In the genomic region with DNA sequence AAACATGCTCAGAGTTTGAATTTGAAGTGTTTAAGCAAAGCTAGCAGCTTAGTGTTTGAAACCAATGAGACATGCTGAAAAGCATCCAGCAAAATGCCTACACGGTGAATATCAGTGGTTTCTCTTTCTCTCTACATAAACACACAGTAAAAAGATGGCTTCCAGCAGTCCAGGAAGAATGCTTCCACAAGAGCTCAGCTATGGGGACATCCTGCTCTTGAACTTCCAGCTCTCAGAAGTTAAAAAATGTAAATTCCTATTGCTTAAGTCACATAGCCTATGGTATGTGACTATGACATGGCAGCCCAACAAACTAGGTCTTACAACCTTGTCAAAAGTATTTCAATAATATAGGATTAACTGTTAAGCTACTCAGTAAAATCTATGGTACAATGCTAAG, we compare ENCODE assay signal across 23 mouse cellular contexts.
DNase-seq lines count a peak whose midpoint lies in the region; ATAC-seq and TF ChIP-seq lines count a peak whose summit lies in the region.
"Had no signal": no experiment of that assay in that cellular context is flagged by ENCODE, and none has a peak within 500 bp of the region (broad histone marks: within the 10 kb centered on the region; RNA-seq: fewer than 3 reads in every experiment).

No protein-coding gene starts in this region.

- no peak overlapping the region for H3K4me2 ChIP-seq in lung, postnatal 0 days (replicated peaks; ENCODE audit: low read depth, low read length)
- H3K4me2 ChIP-seq: forebrain, embryonic 15.5 days; hindbrain, embryonic 14.5 days; limb, embryonic 12.5 days; midbrain, embryonic 13.5 days had no signal

- no peak overlapping the region for H3K9ac ChIP-seq in lung, postnatal 0 days (replicated peaks; ENCODE audit: low read depth)
- H3K9ac ChIP-seq: forebrain, embryonic 15.5 days; hindbrain, embryonic 14.5 days; limb, embryonic 12.5 days; midbrain, embryonic 13.5 days had no signal

- H3K36me3 ChIP-seq in kidney, adult 2 months (ENCODE audit: control insufficient read depth, insufficient read depth, low read length) = no peaks in the 10 kb centered on the region
- H3K36me3 ChIP-seq in lung, postnatal 0 days (ENCODE audit: insufficient read depth, low read length) = no peaks in the 10 kb centered on the region
- H3K36me3 ChIP-seq: forebrain, embryonic 10.5 days; forebrain, embryonic 15.5 days; G1E; limb, embryonic 12.5 days; midbrain, embryonic 13.5 days had no signal

- peak overlapping the region; percentile 88 for H3K27ac ChIP-seq in gastrocnemius, adult 2 months
- H3K27ac ChIP-seq in kidney, adult 2 months (ENCODE audit: insufficient read depth, low read depth, low read length) = 0 out of 2 replicates have a peak overlapping the region, but pooled peaks have one; percentile 16
- peak overlapping the region; percentile 57 for H3K27ac ChIP-seq in lung, postnatal 0 days (ENCODE audit: low read length)
- H3K27ac ChIP-seq: forebrain, embryonic 10.5 days; forebrain, embryonic 15.5 days; hindbrain, embryonic 14.5 days; kidney, postnatal 0 days; limb, embryonic 12.5 days; midbrain, embryonic 13.5 days had no signal

- TF ChIP-seq EP300 in lung, postnatal 0 days (IDR thresholded peaks at IDR 0.05) = peak; percentile 66

- peak; percentile 26; the same call in 1 of the 2 replicates for ATAC-seq in lung, postnatal 0 days
- ATAC-seq: forebrain, embryonic 15.5 days; midbrain, embryonic 13.5 days; Patski had no signal

- H3K4me3 ChIP-seq in gastrocnemius, adult 2 months = no peak overlapping the region
- no peak overlapping the region for H3K4me3 ChIP-seq in kidney, adult 2 months (ENCODE audit: insufficient read depth, low read depth, low read length)
- no peak overlapping the region for H3K4me3 ChIP-seq in lung, postnatal 0 days (ENCODE audit: low read depth, low read length)
- H3K4me3 ChIP-seq: forebrain, embryonic 10.5 days; forebrain, embryonic 15.5 days; limb, embryonic 12.5 days; midbrain, embryonic 13.5 days had no signal

- no peak for DNase-seq in gastrocnemius, adult 2 months
- DNase-seq in gastrocnemius, postnatal 4 days (ENCODE audit: low spot score in 2 of 2) = no peak
- DNase-seq in kidney, adult 2 months = no peak
- no peak for DNase-seq in kidney, postnatal 14 days
- peak; percentile 57 for DNase-seq in lung, postnatal 0 days (ENCODE audit: low spot score)
- DNase-seq in lung, postnatal 25 days (ENCODE audit: low spot score) = no peak
- no peak for DNase-seq in layer of hippocampus, postnatal 36 days
- DNase-seq: adrenal gland, postnatal 10 days; cerebellum, adult 11 months; cerebellum, adult 9-10 months; cerebellum, postnatal 36 days; gastrocnemius, postnatal 36 days; kidney, adult 18-20 months; layer of hippocampus, adult 9-11 months; lung, postnatal 36 days had no signal

- no peaks in the 10 kb centered on the region for H3K27me3 ChIP-seq in kidney, adult 2 months (replicated peaks; ENCODE audit: control insufficient read depth, insufficient read depth, low read length)
- H3K27me3 ChIP-seq in lung, postnatal 0 days (replicated peaks; ENCODE audit: insufficient read depth, low read length) = no peaks in the 10 kb centered on the region
- H3K27me3 ChIP-seq: forebrain, embryonic 15.5 days; limb, embryonic 12.5 days; midbrain, embryonic 13.5 days; Patski had no signal

- TF ChIP-seq POLR2A in kidney, adult 2 months (IDR thresholded peaks at IDR 0.05; ENCODE audit: low read depth, low read length) = no peak

- intact Hi-C loops in gastrocnemius, adult 2 months (cut with DNase I) = no loop called here

- WGBS in kidney, adult 2 months = 61% methylated on average over 1 of the region's 1 CpGs
- WGBS in lung, postnatal 0 days = 30% methylated on average over 1 of the region's 1 CpGs

- H3K4me1 ChIP-seq in kidney, adult 2 months (ENCODE audit: control insufficient read depth, insufficient read depth, low read length) = peaks cover 32% of the 10 kb centered on the region
- H3K4me1 ChIP-seq in lung, postnatal 0 days (ENCODE audit: insufficient read depth, low read depth, low read length) = peaks cover 38% of the 10 kb centered on the region

- H3K9me3 ChIP-seq in lung, postnatal 0 days (ENCODE audit: low read length) = no peaks in the 10 kb centered on the region
- H3K9me3 ChIP-seq: forebrain, embryonic 10.5 days; forebrain, embryonic 15.5 days; limb, embryonic 12.5 days; midbrain, embryonic 13.5 days had no signal

- no peak for TF ChIP-seq CTCF in gastrocnemius, adult 2 months (IDR thresholded peaks at IDR 0.05)
- no peak for TF ChIP-seq CTCF in kidney, adult 2 months (conservative IDR thresholded peaks at IDR 0.05; ENCODE audit: insufficient read depth, insufficient read length, low read depth, low read length)
- no peak for TF ChIP-seq CTCF in lung, postnatal 0 days (IDR thresholded peaks at IDR 0.05)

Comparison
In these comparisons a context has a peak if more than half of its experiments do, and no peak if none do; other contexts are left out.
1. H3K27ac ChIP-seq: peak in every context shown above with its lines; median percentile 88 in gastrocnemius, adult 2 months; 57 in lung, postnatal 0 days; 16 in kidney, adult 2 months.